In genomic region chr5:117818800-117819199, GRCm38 (mm10) we compare ENCODE assay signal across 23 mouse cellular contexts. TPM values are rescaled to one million over a fixed set of nuclear protein-coding genes. Genes with fewer than 3 reads are reported as not detected.
DNase-seq lines count a peak whose midpoint lies in the region; ATAC-seq lines count a peak whose summit lies in the region.
"Had no signal": no experiment of that assay in that cellular context is flagged by ENCODE, and none has a peak within 500 bp of the region (broad histone marks: within the 10 kb centered on the region; RNA-seq: fewer than 3 reads in every experiment).

No protein-coding gene starts in this region.

- no peak for ATAC-seq in hindbrain, embryonic 13.5 days (ENCODE audit: low FRiP score)
- ATAC-seq in hindbrain, embryonic 12.5 days (ENCODE audit: low FRiP score), result no peak
- ATAC-seq in midbrain, embryonic 15.5 days (replicated peaks), result no peak
- ATAC-seq: CD4-positive, CD25-positive, alpha-beta regulatory T cell, adult 4 months; forebrain, embryonic 15.5 days; inflammation-experienced regulatory T-cells, adult 6 months had no signal

- H3K9ac ChIP-seq in hindbrain, embryonic 13.5 days, result 0 out of 2 replicates have a peak overlapping the region, but pooled peaks have one; percentile 15
- H3K9ac ChIP-seq in hindbrain, embryonic 12.5 days, result no peak overlapping the region
- no peak overlapping the region for H3K9ac ChIP-seq in midbrain, embryonic 15.5 days
- H3K9ac ChIP-seq: embryonic facial prominence, embryonic 15.5 days; forebrain, embryonic 15.5 days; heart, embryonic 15.5 days had no signal

- WGBS in hindbrain, embryonic 13.5 days, result 52% methylated on average over 6 of the region's 6 CpGs
- 68% methylated on average over 6 of the region's 6 CpGs for WGBS in hindbrain, embryonic 12.5 days
- whole genome bisulfite sequencing in midbrain, embryonic 10.5 days, result 76% methylated on average over 6 of the region's 6 CpGs
- 70% methylated on average over 6 of the region's 6 CpGs for WGBS in midbrain, embryonic 15.5 days

- H3K9me3 ChIP-seq in hindbrain, embryonic 13.5 days, result no peaks in the 10 kb centered on the region
- no peaks in the 10 kb centered on the region for H3K9me3 ChIP-seq in hindbrain, embryonic 12.5 days (replicated peaks)
- no peaks in the 10 kb centered on the region for H3K9me3 ChIP-seq in midbrain, embryonic 10.5 days (replicated peaks)
- no peaks in the 10 kb centered on the region for H3K9me3 ChIP-seq in midbrain, embryonic 15.5 days
- H3K9me3 ChIP-seq: embryonic facial prominence, embryonic 15.5 days; forebrain, embryonic 15.5 days; heart, embryonic 15.5 days had no signal

- H3K4me2 ChIP-seq in hindbrain, embryonic 13.5 days, result no peak overlapping the region
- no peak overlapping the region for H3K4me2 ChIP-seq in hindbrain, embryonic 12.5 days (replicated peaks)
- no peak overlapping the region for H3K4me2 ChIP-seq in midbrain, embryonic 15.5 days
- H3K4me2 ChIP-seq: embryonic facial prominence, embryonic 15.5 days; forebrain, embryonic 15.5 days; heart, embryonic 11.5 days; heart, embryonic 15.5 days had no signal

- no peaks in the 10 kb centered on the region for H3K36me3 ChIP-seq in hindbrain, embryonic 13.5 days
- no peaks in the 10 kb centered on the region for H3K36me3 ChIP-seq in hindbrain, embryonic 12.5 days
- no peaks in the 10 kb centered on the region for H3K36me3 ChIP-seq in midbrain, embryonic 10.5 days
- H3K36me3 ChIP-seq in midbrain, embryonic 15.5 days (replicated peaks), result no peaks in the 10 kb centered on the region
- H3K36me3 ChIP-seq: embryonic facial prominence, embryonic 15.5 days; forebrain, embryonic 15.5 days; G1E; heart, embryonic 15.5 days had no signal

- peak; percentile 78 to 86 for DNase-seq in cerebellum, postnatal 10 days
- no peak for DNase-seq in cerebellum, adult 9-10 months
- DNase-seq in midbrain, embryonic 10.5 days (ENCODE audit: low spot score), result no peak
- DNase-seq in MN1 (ENCODE audit: low spot score), result peak; percentile 64
- no peak for DNase-seq in thymus, postnatal 36 days
- DNase-seq: adrenal gland, postnatal 10 days; B cell, adult 2 months; cerebellum, adult 11 months; cerebellum, adult 8-10 months; embryo, embryonic 11 days; gastrocnemius, postnatal 10 days; heart, adult 2 months; heart, postnatal 14 days had no signal

- no peaks in the 10 kb centered on the region for H3K4me1 ChIP-seq in hindbrain, embryonic 13.5 days (replicated peaks)
- peaks cover 7% of the 10 kb centered on the region; the same call in 1 of the 2 replicates for H3K4me1 ChIP-seq in hindbrain, embryonic 12.5 days
- H3K4me1 ChIP-seq in midbrain, embryonic 10.5 days, result peaks cover 7% of the 10 kb centered on the region; the same call in 1 of the 2 replicates
- H3K4me1 ChIP-seq in midbrain, embryonic 15.5 days, result no peaks in the 10 kb centered on the region
- H3K4me1 ChIP-seq: embryonic facial prominence, embryonic 15.5 days; forebrain, embryonic 15.5 days; heart, embryonic 15.5 days had no signal

- H3K27me3 ChIP-seq in hindbrain, embryonic 13.5 days, result no peaks in the 10 kb centered on the region
- no peaks in the 10 kb centered on the region for H3K27me3 ChIP-seq in hindbrain, embryonic 12.5 days
- H3K27me3 ChIP-seq in midbrain, embryonic 10.5 days (ENCODE audit: low read depth, poor library complexity, severe bottlenecking), result no peaks in the 10 kb centered on the region
- H3K27me3 ChIP-seq in midbrain, embryonic 15.5 days (replicated peaks), result no peaks in the 10 kb centered on the region
- H3K27me3 ChIP-seq: embryonic facial prominence, embryonic 15.5 days; forebrain, embryonic 15.5 days had no signal

- no peak overlapping the region for H3K27ac ChIP-seq in hindbrain, embryonic 13.5 days
- H3K27ac ChIP-seq in hindbrain, embryonic 12.5 days, result no peak overlapping the region
- H3K27ac ChIP-seq in midbrain, embryonic 10.5 days (replicated peaks), result peak overlapping the region; percentile 52
- H3K27ac ChIP-seq in midbrain, embryonic 15.5 days, result no peak overlapping the region
- H3K27ac ChIP-seq: embryonic facial prominence, embryonic 15.5 days; forebrain, embryonic 15.5 days; heart, adult 2 months; heart, embryonic 15.5 days had no signal

- H3K4me3 ChIP-seq in hindbrain, embryonic 13.5 days, result no peak overlapping the region
- no peak overlapping the region for H3K4me3 ChIP-seq in hindbrain, embryonic 12.5 days
- H3K4me3 ChIP-seq in midbrain, embryonic 10.5 days, result no peak overlapping the region
- H3K4me3 ChIP-seq in midbrain, embryonic 15.5 days, result no peak overlapping the region
- H3K4me3 ChIP-seq: embryonic facial prominence, embryonic 15.5 days; forebrain, embryonic 15.5 days; heart, adult 2 months; heart, embryonic 15.5 days had no signal

RNA-seq across cellular contexts. Expression of gene Nos1, which starts 38.0 kb away (rescaled TPM):
- 1.6 and 1.7 TPM in 2 replicates for polyA plus RNA-seq in hindbrain, embryonic 13.5 days (2015; fragmentation: Nextera tagmentation; extraction: Ambion mirVana)
- polyA plus RNA-seq in hindbrain, embryonic 12.5 days (2016; fragmentation: Nextera tagmentation; extraction: Ambion mirVana), result 0.99 and 1.1 TPM in 2 replicates
- 0.25 and 0.36 TPM in 2 replicates for polyA plus RNA-seq in midbrain, embryonic 10.5 days (2016; fragmentation: Nextera tagmentation; extraction: Ambion mirVana)
- 2.7 and 3.4 TPM in 2 replicates for polyA plus RNA-seq in midbrain, embryonic 15.5 days (2015; fragmentation: Nextera tagmentation; extraction: Ambion mirVana)
- polyA plus RNA-seq: G1E; heart, embryonic 11.5 days had no signal

Comparison
In these comparisons a context has a peak if more than half of its experiments do, and no peak if none do; other contexts are left out.
1. DNase-seq: peak in cerebellum, postnatal 10 days (2 of 2) and MN1 (single experiment); none in cerebellum, adult 9-10 months (single experiment), midbrain, embryonic 10.5 days (single experiment) and thymus, postnatal 36 days (0 of 2).